Comparison of ENCODE assay signal across 8 mouse cellular contexts in genomic region chr6:83215002-83215666, GRCm38 (mm10). TPM values are rescaled to one million over a fixed set of nuclear protein-coding genes. Genes with fewer than 3 reads are reported as not detected.
DNase-seq lines count a peak whose midpoint lies in the region; TF ChIP-seq lines count a peak whose summit lies in the region.
"Had no signal": no experiment of that assay in that cellular context is flagged by ENCODE, and none has a peak within 500 bp of the region (broad histone marks: within the 10 kb centered on the region; RNA-seq: fewer than 3 reads in every experiment).

No protein-coding gene starts in this region.

- TF ChIP-seq CTCF in embryonic fibroblast, embryonic 13.5 days (IDR thresholded peaks at IDR 0.05; ENCODE audit: borderline replicate concordance, insufficient read depth, low read length) = peak; percentile 92

- H3K4me1 ChIP-seq in embryonic fibroblast, embryonic 13.5 days (ENCODE audit: control insufficient read depth, insufficient read depth, low read length) = no peaks in the 10 kb centered on the region

- TF ChIP-seq POLR2A in embryonic fibroblast, embryonic 13.5 days (IDR thresholded peaks at IDR 0.05; ENCODE audit: low read depth, low read length) = no peak

- intact Hi-C loops in heart, postnatal 14 days (cut with DNase I) = loop anchor here (2.0 to 10.0 kb wide), 3 partner anchors 62 to 300 kb away; no protein-coding TSS in a partner anchor

- 19% methylated on average over 7 of the region's 7 CpGs for WGBS in large intestine, adult 2 months

- DNase-seq in Muller cell, postnatal 12 days (ENCODE audit: inconsistent ontology term) = peak; percentile 58
- DNase-seq in brain, adult 2 months (ENCODE audit: low read depth, low spot score) = peak; percentile 86
- DNase-seq in heart, postnatal 14 days = peak; percentile 76 to 86
- peak; percentile 28 for DNase-seq in large intestine, adult 2 months (ENCODE audit: low read depth, low spot score)
- peak; percentile 84 for DNase-seq in lung, postnatal 10 days
- peak; percentile 56 for DNase-seq in retina, adult 2 months (ENCODE audit: low read depth, low spot score)

- H3K4me3 ChIP-seq in embryonic fibroblast, embryonic 13.5 days (ENCODE audit: insufficient read depth, low read length) = no peak overlapping the region
- H3K4me3 ChIP-seq: myocyte had no signal

- H3K27ac ChIP-seq in embryonic fibroblast, embryonic 13.5 days (ENCODE audit: insufficient read depth, low read length) = no peak overlapping the region

RNA-seq across cellular contexts. Expression of gene Slc4a5, which starts 4.5 kb away (rescaled TPM):
- not detected in 2 replicates for polyA plus RNA-seq in embryonic fibroblast, embryonic 13.5 days (2011; ENCODE audit: insufficient read length, low read depth, missing spikeins)
- total RNA-seq in heart, postnatal 14 days (2021) = under 1 TPM in 1 of 2 experiments, not detected in 1; 0.10 TPM
- polyA plus RNA-seq in large intestine, adult 2 months (2012; rRNA removed) = 0.88 and 4.0 TPM in 2 replicates

RNA-seq across cellular contexts. Expression of gene Dctn1, which starts 49.4 kb away (rescaled TPM):
- polyA plus RNA-seq in embryonic fibroblast, embryonic 13.5 days (2011; ENCODE audit: insufficient read length, low read depth, missing spikeins) = 92.5 and 98.8 TPM in 2 replicates
- total RNA-seq in heart, postnatal 14 days (2021) = 100 to 1,000 TPM; 121 to 128 TPM
- polyA plus RNA-seq in large intestine, adult 2 months (2012; rRNA removed) = 82.1 and 103 TPM in 2 replicates

RNA-seq across cellular contexts. Expression of gene 1700003E16Rik, which starts 58.9 kb away (rescaled TPM):
- polyA plus RNA-seq in embryonic fibroblast, embryonic 13.5 days (2011; ENCODE audit: insufficient read length, low read depth, missing spikeins) = 0.51 and 0.70 TPM in 2 replicates
- under 1 TPM in 1 of 2 experiments, not detected in 1; 0.26 TPM for total RNA-seq in heart, postnatal 14 days (2021)
- 0.10 and 0.25 TPM in 2 replicates for polyA plus RNA-seq in large intestine, adult 2 months (2012; rRNA removed)

RNA-seq across cellular contexts. Expression of gene Wdr54, which starts 58.9 kb away (rescaled TPM):
- polyA plus RNA-seq in embryonic fibroblast, embryonic 13.5 days (2011; ENCODE audit: insufficient read length, low read depth, missing spikeins) = 5.4 TPM in 2 replicates
- total RNA-seq in heart, postnatal 14 days (2021) = 1 to 10 TPM; 1.1 to 1.3 TPM
- 1.4 and 1.8 TPM in 2 replicates for polyA plus RNA-seq in large intestine, adult 2 months (2012; rRNA removed)

Comparison
In these comparisons a context has a peak if more than half of its experiments do, and no peak if none do; other contexts are left out.
1. DNase-seq: peak in every context shown above with its lines; median percentile 86 in brain, adult 2 months; 84 in lung, postnatal 10 days; 81 in heart, postnatal 14 days; 58 in Muller cell, postnatal 12 days; 56 in retina, adult 2 months; 28 in large intestine, adult 2 months.